Mouse (Mus musculus): ENCODE data around the gene Gmeb1.

DNA sequence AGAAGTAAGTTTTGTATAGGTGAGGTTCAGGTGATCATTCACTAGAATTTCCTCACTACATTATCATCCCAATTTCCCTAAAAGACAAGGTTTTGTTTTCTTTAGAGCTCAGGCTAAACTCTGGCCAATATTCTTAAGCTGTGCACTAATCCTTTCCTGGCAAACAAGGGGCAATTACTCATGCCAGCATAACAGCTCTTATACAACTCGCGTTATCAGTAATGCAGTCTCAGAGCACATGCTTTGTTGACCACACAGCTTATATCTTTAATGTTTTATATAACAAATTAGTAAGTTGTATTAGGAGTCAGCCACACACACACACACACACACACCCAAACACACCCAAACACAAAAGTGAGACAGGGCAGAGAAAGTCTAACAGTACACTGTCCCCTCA, 51.1 kb downstream of the Gmeb1 start:
- TF ChIP-seq CTCF (IDR thresholded peaks at IDR 0.05; ENCODE audit: low read depth): no peak
- no peak for TF ChIP-seq EP300 (IDR thresholded peaks at IDR 0.05; ENCODE audit: low read depth)

Data from liver, embryonic 14.5 days (tissue).